Mouse (Mus musculus) c-Kit-negative CD71-positive TER-119-positive erythroid progenitor cells, embryonic 14.5 days (primary cell): ENCODE results near the gene Med17.

Source experiments
- DNase-seq: peaks from one replicate; pipeline ENCODE4 v3.0.0-alpha.2; 2013; ENCODE audit warnings: low read depth, low spot score

The Med17 gene

DNA sequence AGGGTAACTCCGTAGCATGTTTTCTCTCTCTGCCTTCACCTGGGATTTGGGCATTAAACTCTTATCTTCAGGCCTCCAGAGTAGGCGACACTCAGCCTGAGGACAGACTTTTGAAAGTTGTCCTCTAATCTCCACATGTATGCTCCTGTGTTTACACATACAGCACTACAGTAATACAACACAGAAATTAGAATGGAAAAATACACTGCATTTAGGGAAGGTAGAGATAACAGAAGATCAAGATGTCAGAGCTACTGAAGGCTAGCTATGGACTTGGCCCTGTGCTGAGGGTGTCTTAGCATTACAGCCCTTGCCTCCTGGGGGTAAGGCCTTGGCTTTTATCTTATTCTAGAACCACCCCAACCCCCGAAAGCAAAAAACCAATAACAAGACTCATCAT is 8.7 kb upstream of the Med17 start:
- no peak for DNase-seq

- DNase-seq = no peak
These were observed 8.1 kb upstream of the Med17 start for GRCm38 (mm10) chr9:15287846-15288245.

- DNase-seq = no peak
These were observed 5.7 kb upstream of the Med17 start for GRCm38 (mm10) chr9:15285443-15285842.

- peak; percentile 25 for DNase-seq
These were observed 754 bp upstream of the Med17 start for GRCm38 (mm10) chr9:15280491-15280879.

- DNase-seq = no peak
These were observed 537 bp downstream of the Med17 start for GRCm38 (mm10) chr9:15279139-15279648.

GRCm38 (mm10) chr9:15278343-15278742 is 1.4 kb downstream of the Med17 start:
- DNase-seq = no peak

DNA sequence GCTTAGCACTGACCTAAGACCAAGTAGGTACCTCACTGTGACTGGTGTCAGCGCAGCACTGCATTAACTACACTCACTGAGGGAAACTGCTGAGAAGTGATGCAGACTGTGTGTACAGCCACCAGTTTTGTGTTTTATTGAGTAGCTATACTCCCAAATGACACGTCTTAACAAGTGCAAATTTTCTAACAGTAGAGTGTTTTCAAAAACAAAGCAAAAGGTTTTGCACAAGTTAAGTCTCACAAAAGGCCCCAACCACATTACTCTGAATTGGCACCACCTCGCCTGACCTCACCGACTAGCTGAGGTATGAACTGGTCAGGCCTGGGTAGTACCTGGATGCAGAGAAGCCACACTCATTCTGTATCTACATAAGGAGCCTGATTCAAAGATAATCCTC is 2.9 kb downstream of the Med17 start:
- no peak for DNase-seq

- no peak for DNase-seq
These were observed 5.8 kb downstream of the Med17 start for GRCm38 (mm10) chr9:15273981-15274380.

GRCm38 (mm10) chr9:15263487-15263886 is 16.2 kb downstream of the Med17 start:
- no peak for DNase-seq

- DNase-seq = no peak
These were observed 17.8 kb downstream of the Med17 start for GRCm38 (mm10) chr9:15261980-15262379.

DNA sequence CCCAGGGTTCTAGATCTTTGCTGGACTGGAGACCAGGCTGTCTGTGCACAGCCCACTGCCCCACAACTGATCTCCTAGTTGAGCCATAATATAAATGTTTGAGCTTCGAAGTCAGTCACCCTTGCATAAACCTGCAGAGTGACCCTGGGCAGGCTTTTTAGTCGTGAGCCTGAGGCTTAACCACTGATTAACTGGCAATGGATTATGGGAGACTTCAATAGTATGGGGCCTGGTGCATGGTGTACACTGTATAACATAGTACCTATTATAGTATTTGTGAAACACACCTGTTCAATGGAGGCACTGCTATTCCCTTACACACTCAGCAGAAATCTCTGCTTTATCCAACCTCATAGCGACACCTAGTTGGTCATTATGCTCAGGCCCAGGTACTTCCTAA is 23.5 kb downstream of the Med17 start:
- no peak for DNase-seq

DNA sequence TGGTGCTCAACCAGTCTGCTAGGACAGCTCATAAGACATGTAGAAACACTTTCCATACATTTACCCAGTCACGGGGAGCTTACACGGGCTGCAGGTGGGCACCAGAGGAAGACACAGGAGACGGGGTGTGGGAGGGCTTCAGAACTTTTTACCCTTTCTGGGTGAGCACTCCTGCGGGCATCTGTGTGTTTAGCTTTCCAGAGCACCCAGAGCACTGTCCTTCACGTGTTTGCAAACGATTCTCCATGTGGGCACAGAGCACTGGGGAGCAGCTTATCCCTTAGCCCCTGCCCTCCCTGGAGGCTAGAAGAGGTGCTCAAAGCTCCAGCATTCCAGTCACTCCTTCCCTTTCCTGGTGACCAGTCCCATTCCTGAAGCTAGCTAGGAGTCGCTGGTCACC is 25.2 kb downstream of the Med17 start:
- no peak for DNase-seq

DNA sequence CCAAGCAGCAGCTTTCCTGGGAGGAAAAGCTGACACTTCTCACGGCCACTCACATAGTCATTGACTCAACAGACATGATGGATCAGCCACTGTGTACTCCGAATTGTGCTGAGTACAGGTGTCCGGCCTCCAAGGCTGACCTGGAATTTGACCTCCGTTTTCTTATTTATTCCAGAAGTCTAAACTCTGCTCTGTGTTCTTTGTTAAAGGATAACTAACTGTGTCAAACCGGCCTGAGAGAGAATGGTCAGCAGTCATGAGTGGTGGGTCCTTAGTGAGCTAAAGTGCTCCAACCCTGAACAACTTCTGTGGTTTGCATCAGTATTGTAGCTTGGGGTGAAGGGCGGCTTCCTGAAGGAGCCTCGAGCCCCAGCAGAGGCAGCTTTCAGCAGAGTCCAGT is 27.5 kb downstream of the Med17 start:
- DNase-seq = no peak

DNA sequence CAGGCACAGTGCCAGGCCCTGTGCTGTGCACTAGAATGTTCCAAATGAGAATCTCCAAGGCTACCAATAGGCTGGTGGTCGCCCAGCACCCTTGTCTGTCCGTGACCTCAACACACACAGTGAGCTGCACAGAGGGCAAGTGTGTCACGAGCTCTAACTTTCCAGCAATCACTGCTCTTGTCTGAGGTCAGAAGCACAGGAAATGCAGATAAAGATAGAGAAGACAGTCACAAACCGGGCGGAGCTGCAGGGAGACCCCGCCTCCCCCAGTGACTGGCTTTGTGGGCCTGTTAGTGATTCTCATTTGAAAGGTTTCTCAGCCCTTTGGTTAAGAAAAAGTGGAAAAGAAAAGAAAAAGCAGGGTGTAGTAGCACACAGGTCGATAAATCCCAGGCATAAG is 29.4 kb downstream of the Med17 start:
- no peak for DNase-seq

- no peak for DNase-seq
These were observed 34.2 kb downstream of the Med17 start for GRCm38 (mm10) chr9:15245319-15246075.

DNA sequence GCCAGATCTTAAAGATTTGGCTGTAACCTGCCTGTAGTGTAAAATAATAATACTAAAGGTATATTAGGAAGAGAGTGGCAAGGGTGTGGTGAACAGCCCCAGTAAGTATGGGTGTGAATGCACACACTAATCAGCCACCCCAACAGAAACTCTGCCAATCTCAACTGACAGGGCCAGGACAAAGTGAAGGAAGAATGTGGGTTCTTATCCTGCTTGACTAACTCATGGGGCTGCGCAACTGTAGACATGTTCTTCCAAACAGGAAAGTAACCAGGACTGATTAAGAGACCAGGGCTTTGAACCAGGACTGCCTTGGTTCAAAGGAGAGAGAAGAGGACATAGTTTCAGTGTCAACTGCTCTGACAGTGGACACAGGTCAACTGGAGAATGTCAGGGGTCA is 37.6 kb downstream of the Med17 start:
- no peak for DNase-seq

GRCm38 (mm10) chr9:15241596-15241939 is 38.2 kb downstream of the Med17 start:
- DNase-seq = peak; percentile 9

- no peak for DNase-seq
These were observed 38.7 kb downstream of the Med17 start for GRCm38 (mm10) chr9:15240863-15241595.

GRCm38 (mm10) chr9:15240006-15240405 is 39.7 kb downstream of the Med17 start:
- DNase-seq = no peak

DNA sequence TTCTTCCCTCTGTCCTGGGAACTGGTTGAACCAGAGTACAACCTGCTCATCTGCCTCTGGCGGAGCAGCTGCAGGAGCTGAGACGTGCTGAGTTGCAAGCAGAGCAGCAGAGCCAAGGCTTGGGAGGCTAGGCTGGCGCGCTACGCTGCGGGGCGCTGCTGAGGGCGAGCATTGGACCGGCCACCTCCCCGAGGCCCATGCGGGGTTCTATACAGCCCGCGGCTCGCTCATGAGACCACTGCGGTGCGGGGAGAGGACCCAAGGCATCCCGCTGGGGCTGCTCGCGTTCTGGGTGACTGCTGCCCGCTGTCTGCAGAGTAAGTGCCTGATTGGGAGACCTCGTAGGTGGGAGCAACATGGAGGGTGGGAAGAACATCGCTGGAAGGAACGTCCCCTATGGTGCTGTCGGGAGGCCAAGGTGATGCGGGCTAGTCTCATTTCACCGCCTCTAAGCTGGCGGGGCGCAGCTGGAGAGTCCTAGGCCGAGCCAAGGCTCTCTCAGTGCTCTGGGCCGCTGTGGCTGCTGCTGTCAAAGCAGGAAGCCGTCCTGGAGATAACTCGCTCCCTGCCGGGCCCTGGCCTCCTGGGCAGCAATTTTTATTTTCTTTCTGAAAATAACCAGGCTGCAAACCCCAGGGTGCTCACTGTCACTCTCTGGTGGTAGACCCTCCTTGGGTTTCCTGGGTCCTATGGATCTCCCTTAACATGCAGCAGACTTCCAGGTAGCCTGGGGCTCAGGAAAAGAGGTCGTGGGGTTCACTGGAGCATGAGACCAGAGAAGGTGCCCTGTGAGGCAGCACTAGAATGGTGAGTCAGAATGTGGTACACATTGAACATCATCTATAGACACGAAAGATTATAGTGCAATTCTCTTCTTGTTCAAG is 40.4 kb downstream of the Med17 start, which contains the start of gene Vstm5:
Gene Vstm5 (plus strand): TSS at position 4 of the 884 bp plus-strand sequence.
- no peak for DNase-seq

GRCm38 (mm10) chr9:15238297-15238990 is 41.3 kb downstream of the Med17 start:
- DNase-seq = no peak
